Mouse (Mus musculus): ENCODE results near the gene Naif1. TPM values are rescaled to one million over a fixed set of nuclear protein-coding genes. Genes with fewer than 3 reads are reported as not detected.

Naif1 gene
- polyA plus RNA-seq, 1 experiment from 2014 or later = 8.2 TPM

GRCm38 (mm10) chr2:32505536-32505935, 55.3 kb downstream of the Naif1 start:
- Histone ChIP-seq H3K9ac (replicated peaks; ENCODE audit: low read length) (no peak overlapping the region), H3K36me3 (ENCODE audit: insufficient read depth, low read length) (no peaks in the 10 kb centered on the region), H3K27me3 (ENCODE audit: insufficient read depth, low read length) (no peaks in the 10 kb centered on the region), H3K4me1 (ENCODE audit: insufficient read depth, low read length) (peaks cover 29% of the 10 kb centered on the region), H3K9me3 (ENCODE audit: low read length) (peaks cover 3% of the 10 kb centered on the region; the same call in 1 of the 2 replicates), H3K27ac (ENCODE audit: low read length) (no peak overlapping the region), H3K4me2 (replicated peaks; ENCODE audit: low read depth, low read length) (no peak overlapping the region), H3K4me3 (ENCODE audit: low read length) (no peak overlapping the region)
- 97% methylated on average over 2 of the region's 2 CpGs for WGBS
- no peak for ATAC-seq (ENCODE audit: low FRiP score, low TSS enrichment)

Other genes with a start within 250 kb of the Naif1 start
- gene Pomt1, start 213.9 kb upstream of the Naif1 start, polyA plus RNA-seq (2015; fragmentation: Nextera tagmentation; extraction: Ambion mirVana) = 31.6 and 32.9 TPM in 2 replicates
- 88.5 and 92.0 TPM in 2 replicates for gene Uck1, start 190.3 kb upstream of the Naif1 start, polyA plus RNA-seq (2015; fragmentation: Nextera tagmentation; extraction: Ambion mirVana)
- gene Golga2, start 163.1 kb upstream of the Naif1 start, polyA plus RNA-seq (2015; fragmentation: Nextera tagmentation; extraction: Ambion mirVana) = 26.6 and 28.0 TPM in 2 replicates
- gene Swi5, start 162.4 kb upstream of the Naif1 start, polyA plus RNA-seq (2015; fragmentation: Nextera tagmentation; extraction: Ambion mirVana) = 407 and 433 TPM in 2 replicates
- 54.9 and 66.7 TPM in 2 replicates for gene Ciz1, start 98.1 kb upstream of the Naif1 start, polyA plus RNA-seq (2015; fragmentation: Nextera tagmentation; extraction: Ambion mirVana)
- 5.4 TPM in 2 replicates for gene Dnm1, start 97.1 kb upstream of the Naif1 start, polyA plus RNA-seq (2015; fragmentation: Nextera tagmentation; extraction: Ambion mirVana)
- 50.1 and 51.6 TPM in 2 replicates for gene 1110008P14Rik, start 68.5 kb upstream of the Naif1 start, polyA plus RNA-seq (2015; fragmentation: Nextera tagmentation; extraction: Ambion mirVana)
- gene Lcn2, start 62.2 kb upstream of the Naif1 start, polyA plus RNA-seq (2015; fragmentation: Nextera tagmentation; extraction: Ambion mirVana) = 9.0 and 12.7 TPM in 2 replicates
- 38.3 and 39.5 TPM in 2 replicates for gene Ptges2, start 54.6 kb upstream of the Naif1 start, polyA plus RNA-seq (2015; fragmentation: Nextera tagmentation; extraction: Ambion mirVana)
- gene Slc25a25, start 988 bp downstream of the Naif1 start, polyA plus RNA-seq (2015; fragmentation: Nextera tagmentation; extraction: Ambion mirVana) = 21.2 and 21.9 TPM in 2 replicates
- 13.3 and 15.0 TPM in 2 replicates for gene Fam102a, start 84.9 kb downstream of the Naif1 start, polyA plus RNA-seq (2015; fragmentation: Nextera tagmentation; extraction: Ambion mirVana)
- gene Dpm2, start 120.4 kb downstream of the Naif1 start, polyA plus RNA-seq (2015; fragmentation: Nextera tagmentation; extraction: Ambion mirVana) = 106 and 108 TPM in 2 replicates
- gene Pip5kl1, start 124.3 kb downstream of the Naif1 start, polyA plus RNA-seq (2015; fragmentation: Nextera tagmentation; extraction: Ambion mirVana) = 2.5 and 2.6 TPM in 2 replicates
- 0.12 and 0.16 TPM in 2 replicates for gene 9430097D07Rik, start 125.2 kb downstream of the Naif1 start, polyA plus RNA-seq (2015; fragmentation: Nextera tagmentation; extraction: Ambion mirVana)
- 24.7 TPM in 2 replicates for gene St6galnac4, start 136.6 kb downstream of the Naif1 start, polyA plus RNA-seq (2015; fragmentation: Nextera tagmentation; extraction: Ambion mirVana)
- gene St6galnac6, start 149.3 kb downstream of the Naif1 start, polyA plus RNA-seq (2015; fragmentation: Nextera tagmentation; extraction: Ambion mirVana) = 18.5 and 18.6 TPM in 2 replicates
- gene Ak1, start 171.3 kb downstream of the Naif1 start, polyA plus RNA-seq (2015; fragmentation: Nextera tagmentation; extraction: Ambion mirVana) = 35.7 and 39.1 TPM in 2 replicates
- 93.6 and 98.7 TPM in 2 replicates for gene Eng, start 196.1 kb downstream of the Naif1 start, polyA plus RNA-seq (2015; fragmentation: Nextera tagmentation; extraction: Ambion mirVana)

All from kidney, embryonic 16.5 days (tissue).